Mouse (Mus musculus): Measurements from ENCODE around the gene Ppp6r2.

Ppp6r2 gene

GRCm38 (mm10) chr15:89308406-89309139 lies 97.2 kb downstream of the Ppp6r2 start:
- DNase-seq (ENCODE audit: low read depth, low spot score), result no peak

- DNase-seq (ENCODE audit: low read depth, low spot score), result no peak
Observed at GRCm38 (mm10) chr15:89309962-89310498, 98.7 kb downstream of the Ppp6r2 start.

GRCm38 (mm10) chr15:89313359-89313758 lies 102.0 kb downstream of the Ppp6r2 start:
- no peak for DNase-seq (ENCODE audit: low read depth, low spot score)

GRCm38 (mm10) chr15:89314107-89314506 lies 102.8 kb downstream of the Ppp6r2 start:
- no peak for DNase-seq (ENCODE audit: low read depth, low spot score)

GRCm38 (mm10) chr15:89314511-89315189 lies 103.3 kb downstream of the Ppp6r2 start:
- DNase-seq (ENCODE audit: low read depth, low spot score), result no peak

- peak; percentile 86 for DNase-seq (ENCODE audit: low read depth, low spot score)
Observed at GRCm38 (mm10) chr15:89315190-89315731, 103.9 kb downstream of the Ppp6r2 start, which contains the start of gene Sbf1. Gene Sbf1, minus strand, starts transcription at chr15:89315311.

GRCm38 (mm10) chr15:89316146-89316545 lies 104.8 kb downstream of the Ppp6r2 start:
- DNase-seq (ENCODE audit: low read depth, low spot score), result no peak

- DNase-seq (ENCODE audit: low read depth, low spot score), result no peak
Observed at GRCm38 (mm10) chr15:89321264-89321663, 109.9 kb downstream of the Ppp6r2 start.

- DNase-seq (ENCODE audit: low read depth, low spot score), result no peak
Observed at GRCm38 (mm10) chr15:89322670-89323522, 111.5 kb downstream of the Ppp6r2 start, which contains the start of gene Adm2. Gene Adm2, plus strand, starts transcription at chr15:89322720.

GRCm38 (mm10) chr15:89323656-89324055 lies 112.3 kb downstream of the Ppp6r2 start:
- DNase-seq (ENCODE audit: low read depth, low spot score), result no peak

GRCm38 (mm10) chr15:89326441-89326840 lies 115.1 kb downstream of the Ppp6r2 start:
- DNase-seq (ENCODE audit: low read depth, low spot score), result no peak

- DNase-seq (ENCODE audit: low read depth, low spot score), result no peak
Observed at GRCm38 (mm10) chr15:89334271-89334670, 122.9 kb downstream of the Ppp6r2 start, which contains the start of gene Miox. Gene Miox, plus strand, starts transcription at chr15:89334398.

GRCm38 (mm10) chr15:89334774-89335537 lies 123.6 kb downstream of the Ppp6r2 start:
- no peak for DNase-seq (ENCODE audit: low read depth, low spot score)

GRCm38 (mm10) chr15:89336422-89336821 lies 125.1 kb downstream of the Ppp6r2 start:
- no peak for DNase-seq (ENCODE audit: low read depth, low spot score)

All from WW6 (cell line).